ENCODE assay signal across 4 mouse cellular contexts in the genomic region with DNA sequence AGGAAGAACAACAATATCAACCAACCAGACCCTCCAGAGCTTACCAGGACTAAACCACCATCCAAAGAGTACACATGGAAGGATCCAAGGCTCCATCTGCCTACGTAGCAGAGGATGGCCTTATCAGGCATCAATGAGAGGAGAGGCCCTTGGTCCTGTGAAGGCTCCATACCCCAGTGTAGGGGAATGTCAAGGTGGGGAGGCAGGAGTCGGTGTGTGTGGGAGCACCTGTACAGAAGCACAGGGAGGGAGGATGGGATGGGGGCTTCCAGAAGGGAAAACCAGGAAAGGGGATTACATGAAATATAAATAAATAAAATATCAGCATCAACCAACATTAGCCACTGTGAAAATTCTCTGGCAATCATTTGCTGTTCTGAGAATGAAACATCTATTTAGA. TPM values are rescaled to one million over a fixed set of nuclear protein-coding genes. Genes with fewer than 3 reads are reported as not detected.
"Had no signal": no experiment of that assay in that cellular context is flagged by ENCODE, and none has a peak within 500 bp of the region (broad histone marks: within the 10 kb centered on the region; RNA-seq: fewer than 3 reads in every experiment).

No protein-coding gene starts in this region.

RNA-seq across cellular contexts. Expression of a gene that starts 25.1 kb away (rescaled TPM):
- total RNA-seq: liver, adult 2 months; megakaryocyte, adult 5-6 weeks; midbrain, postnatal 0 days; monocyte, adult 5-6 weeks had no signal
